In genomic region chr9:35166144-35166797, GRCm38 (mm10) we compare ENCODE assay signal across 8 mouse cellular contexts. TPM values are rescaled to one million over a fixed set of nuclear protein-coding genes. Genes with fewer than 3 reads are reported as not detected.
A peak's percentile ranks its signal among the peaks of the same experiment; 100 is the strongest.
DNase-seq lines count a peak whose midpoint lies in the region; ATAC-seq lines count a peak whose summit lies in the region.

No protein-coding gene starts in this region.

- ATAC-seq in activated CD4-positive, CD25-positive, alpha-beta regulatory T cell, adult 4 months = peak; percentile 49
- peak; percentile 90 for ATAC-seq in granulocyte monocyte progenitor cell, adult 5-6 weeks (replicated peaks; ENCODE audit: poor library complexity, severe bottlenecking)
- 0 out of 2 replicates have a peak, but pooled peaks have one; percentile 36 for ATAC-seq in liver, embryonic 12.5 days
- peak; percentile 72; the same call in 1 of the 2 replicates for ATAC-seq in neural tube, embryonic 14.5 days (ENCODE audit: low read depth)

- H3K4me2 ChIP-seq in liver, embryonic 12.5 days = no peak overlapping the region
- H3K4me2 ChIP-seq in neural tube, embryonic 14.5 days (ENCODE audit: low read depth, low read length) = no peak overlapping the region

- H3K4me3 ChIP-seq in liver, embryonic 12.5 days = no peak overlapping the region
- H3K4me3 ChIP-seq in neural tube, embryonic 14.5 days (ENCODE audit: low read depth, low read length) = no peak overlapping the region

- H3K36me3 ChIP-seq in liver, embryonic 12.5 days = peaks cover 59% of the 10 kb centered on the region
- H3K36me3 ChIP-seq in neural tube, embryonic 14.5 days (ENCODE audit: control insufficient read depth, insufficient read depth, low read length) = no peaks in the 10 kb centered on the region; the same call in 1 of the 2 replicates

- peak; percentile 89 for DNase-seq in heart, adult 11 months
- no peak for DNase-seq in heart, postnatal 36 days
- DNase-seq in right cerebral cortex, adult 18-20 months = no peak
- DNase-seq in spleen, postnatal 14 days (ENCODE audit: low spot score in 2 of 2) = no peak

- no peaks in the 10 kb centered on the region for H3K9me3 ChIP-seq in liver, embryonic 12.5 days (replicated peaks)
- no peaks in the 10 kb centered on the region for H3K9me3 ChIP-seq in neural tube, embryonic 14.5 days (ENCODE audit: control insufficient read depth, low read length)

- H3K4me1 ChIP-seq in liver, embryonic 12.5 days = peaks cover 10% of the 10 kb centered on the region
- no peaks in the 10 kb centered on the region for H3K4me1 ChIP-seq in neural tube, embryonic 14.5 days (ENCODE audit: control insufficient read depth, insufficient read depth, low read length)

- 0 out of 2 replicates have a peak overlapping the region, but pooled peaks have one; percentile 25 for H3K27ac ChIP-seq in liver, embryonic 12.5 days
- H3K27ac ChIP-seq in neural tube, embryonic 14.5 days (ENCODE audit: low read depth, low read length) = no peak overlapping the region

- H3K9ac ChIP-seq in liver, embryonic 12.5 days = no peak overlapping the region
- no peak overlapping the region for H3K9ac ChIP-seq in neural tube, embryonic 14.5 days (replicated peaks; ENCODE audit: low read depth, low read length)

- intact Hi-C loops in heart, postnatal 36 days (cut with DNase I) = loop anchor here (1.0 to 10.0 kb wide), 3 partner anchors 135 to 665 kb away; no protein-coding TSS in a partner anchor

- 55% methylated on average over 3 of the region's 3 CpGs for WGBS in liver, embryonic 12.5 days (ENCODE audit: insufficient replicate concordance)
- 22% methylated on average over 3 of the region's 3 CpGs for WGBS in neural tube, embryonic 14.5 days

- H3K27me3 ChIP-seq in liver, embryonic 12.5 days (replicated peaks) = no peaks in the 10 kb centered on the region
- H3K27me3 ChIP-seq in neural tube, embryonic 14.5 days (ENCODE audit: control insufficient read depth, insufficient read depth, low read length) = no peaks in the 10 kb centered on the region

RNA-seq across cellular contexts. Expression of gene Dcps, which starts 9.6 kb away (rescaled TPM):
- 10 to 100 TPM; 17.3 to 17.8 TPM for total RNA-seq in heart, postnatal 36 days (2021)
- polyA plus RNA-seq in activated CD4-positive, CD25-positive, alpha-beta regulatory T cell, adult 4 months (2017; shearing (Covaris generic)) = 10 to 100 TPM; 84.9 to 98.4 TPM
- total RNA-seq in granulocyte monocyte progenitor cell, adult 5-6 weeks (2014; fragmentation: Nextera tagmentation) = 68.1 and 71.8 TPM in 2 replicates
- 61.8 and 66.6 TPM in 2 replicates for total RNA-seq in granulocyte monocyte progenitor cell, adult 5-6 weeks (2017)
- polyA plus RNA-seq in liver, embryonic 12.5 days (2016; fragmentation: Nextera tagmentation; extraction: Ambion mirVana) = 65.9 and 66.0 TPM in 2 replicates
- polyA plus RNA-seq in neural tube, embryonic 14.5 days (2014; fragmentation: Nextera tagmentation; extraction: Ambion mirVana) = 61.8 and 66.1 TPM in 2 replicates

RNA-seq across cellular contexts. Expression of gene Srpr, which starts 33.7 kb away (rescaled TPM):
- total RNA-seq in heart, postnatal 36 days (2021) = 10 to 100 TPM; 91.2 to 100.0 TPM
- polyA plus RNA-seq in activated CD4-positive, CD25-positive, alpha-beta regulatory T cell, adult 4 months (2017; shearing (Covaris generic)) = 10 to 100 TPM; 78.4 to 78.9 TPM
- 71.1 and 86.8 TPM in 2 replicates for total RNA-seq in granulocyte monocyte progenitor cell, adult 5-6 weeks (2014; fragmentation: Nextera tagmentation)
- total RNA-seq in granulocyte monocyte progenitor cell, adult 5-6 weeks (2017) = 75.6 and 85.4 TPM in 2 replicates
- polyA plus RNA-seq in liver, embryonic 12.5 days (2016; fragmentation: Nextera tagmentation; extraction: Ambion mirVana) = 70.8 and 73.3 TPM in 2 replicates
- 64.9 and 71.4 TPM in 2 replicates for polyA plus RNA-seq in neural tube, embryonic 14.5 days (2014; fragmentation: Nextera tagmentation; extraction: Ambion mirVana)

RNA-seq across cellular contexts. Expression of gene Tirap, which starts 33.8 kb away (rescaled TPM):
- 1 to 10 TPM; 6.5 to 6.6 TPM for total RNA-seq in heart, postnatal 36 days (2021)
- 1 to 10 TPM; 5.5 to 6.4 TPM for polyA plus RNA-seq in activated CD4-positive, CD25-positive, alpha-beta regulatory T cell, adult 4 months (2017; shearing (Covaris generic))
- total RNA-seq in granulocyte monocyte progenitor cell, adult 5-6 weeks (2014; fragmentation: Nextera tagmentation) = 10.4 and 12.5 TPM in 2 replicates
- 9.7 and 10.2 TPM in 2 replicates for total RNA-seq in granulocyte monocyte progenitor cell, adult 5-6 weeks (2017)
- polyA plus RNA-seq in liver, embryonic 12.5 days (2016; fragmentation: Nextera tagmentation; extraction: Ambion mirVana) = 6.6 TPM in 2 replicates
- 3.8 and 5.1 TPM in 2 replicates for polyA plus RNA-seq in neural tube, embryonic 14.5 days (2014; fragmentation: Nextera tagmentation; extraction: Ambion mirVana)

RNA-seq across cellular contexts. Expression of gene Foxred1, which starts 44.6 kb away (rescaled TPM):
- 10 to 100 TPM; 85.5 to 91.0 TPM for total RNA-seq in heart, postnatal 36 days (2021)
- 10 to 100 TPM; 22.8 to 24.7 TPM for polyA plus RNA-seq in activated CD4-positive, CD25-positive, alpha-beta regulatory T cell, adult 4 months (2017; shearing (Covaris generic))
- total RNA-seq in granulocyte monocyte progenitor cell, adult 5-6 weeks (2014; fragmentation: Nextera tagmentation) = 33.0 and 46.3 TPM in 2 replicates
- 34.3 and 38.1 TPM in 2 replicates for total RNA-seq in granulocyte monocyte progenitor cell, adult 5-6 weeks (2017)
- 38.3 and 39.6 TPM in 2 replicates for polyA plus RNA-seq in liver, embryonic 12.5 days (2016; fragmentation: Nextera tagmentation; extraction: Ambion mirVana)
- polyA plus RNA-seq in neural tube, embryonic 14.5 days (2014; fragmentation: Nextera tagmentation; extraction: Ambion mirVana) = 39.3 and 44.2 TPM in 2 replicates

RNA-seq across cellular contexts. Expression of gene St3gal4, which starts 47.2 kb away (rescaled TPM):
- total RNA-seq in heart, postnatal 36 days (2021) = 10 to 100 TPM; 26.8 to 39.1 TPM
- polyA plus RNA-seq in activated CD4-positive, CD25-positive, alpha-beta regulatory T cell, adult 4 months (2017; shearing (Covaris generic)) = 10 to 100 TPM; 12.0 to 21.5 TPM
- total RNA-seq in granulocyte monocyte progenitor cell, adult 5-6 weeks (2014; fragmentation: Nextera tagmentation) = 39.2 and 44.6 TPM in 2 replicates
- 35.6 and 41.8 TPM in 2 replicates for total RNA-seq in granulocyte monocyte progenitor cell, adult 5-6 weeks (2017)
- 27.9 and 30.1 TPM in 2 replicates for polyA plus RNA-seq in liver, embryonic 12.5 days (2016; fragmentation: Nextera tagmentation; extraction: Ambion mirVana)
- polyA plus RNA-seq in neural tube, embryonic 14.5 days (2014; fragmentation: Nextera tagmentation; extraction: Ambion mirVana) = 8.9 and 10.6 TPM in 2 replicates

Comparison
In these comparisons a context has a peak if more than half of its experiments do, and no peak if none do; other contexts are left out.
1. ATAC-seq: peak in every context shown above with its lines; median percentile 90 in granulocyte monocyte progenitor cell, adult 5-6 weeks; 72 in neural tube, embryonic 14.5 days; 49 in activated CD4-positive, CD25-positive, alpha-beta regulatory T cell, adult 4 months; 36 in liver, embryonic 12.5 days.